Mouse (Mus musculus): ENCODE data around the gene Tomm22. TPM values are rescaled to one million over a fixed set of nuclear protein-coding genes. Genes with fewer than 3 reads are reported as not detected.

Gene Tomm22
- polyA plus RNA-seq, 1 experiment from 2014 or later = 251 TPM

GRCm38 (mm10) chr15:79683707-79684465, 13.2 kb downstream of the Tomm22 start:
- peak overlapping the region; percentile 88 for H3K4me2 ChIP-seq (ENCODE audit: low read length)
- H3K4me3 ChIP-seq (ENCODE audit: low read length) = peak overlapping the region; percentile 68; the same call in 1 of the 2 replicates
- H3K9me3 ChIP-seq (ENCODE audit: control insufficient read depth, low read length) = no peaks in the 10 kb centered on the region
- no peaks in the 10 kb centered on the region for H3K36me3 ChIP-seq (ENCODE audit: control insufficient read depth, insufficient read depth, low read length)
- H3K27me3 ChIP-seq (replicated peaks; ENCODE audit: control insufficient read depth, insufficient read depth, low read length) = no peaks in the 10 kb centered on the region
- 77% methylated on average over 19 of the region's 19 CpGs for WGBS
- no peak for ATAC-seq
- peaks cover 50% of the 10 kb centered on the region for H3K4me1 ChIP-seq (ENCODE audit: control insufficient read depth, insufficient read depth, low read depth, low read length)
- peak overlapping the region; percentile 93; the same call in 1 of the 2 replicates for H3K9ac ChIP-seq (ENCODE audit: low read depth, low read length)
- no peak overlapping the region for H3K27ac ChIP-seq (ENCODE audit: low read depth, low read length)

GRCm38 (mm10) chr15:79684616-79685015, 14.0 kb downstream of the Tomm22 start:
- no peaks in the 10 kb centered on the region for H3K9me3 ChIP-seq (ENCODE audit: control insufficient read depth, low read length)
- no peak overlapping the region for H3K27ac ChIP-seq (ENCODE audit: low read depth, low read length)
- WGBS = 75% methylated on average over 6 of the region's 6 CpGs
- ATAC-seq = no peak
- peak overlapping the region; percentile 93 for H3K9ac ChIP-seq (ENCODE audit: low read depth, low read length)
- H3K4me2 ChIP-seq (ENCODE audit: low read length) = peak overlapping the region; percentile 88
- no peaks in the 10 kb centered on the region for H3K27me3 ChIP-seq (replicated peaks; ENCODE audit: control insufficient read depth, insufficient read depth, low read length)
- H3K4me3 ChIP-seq (ENCODE audit: low read length) = peak overlapping the region; percentile 68
- H3K4me1 ChIP-seq (ENCODE audit: control insufficient read depth, insufficient read depth, low read depth, low read length) = peaks cover 51% of the 10 kb centered on the region
- no peaks in the 10 kb centered on the region for H3K36me3 ChIP-seq (ENCODE audit: control insufficient read depth, insufficient read depth, low read length)

- peaks cover 55% of the 10 kb centered on the region for H3K4me1 ChIP-seq (ENCODE audit: control insufficient read depth, insufficient read depth, low read depth, low read length)
- peak overlapping the region; percentile 93 for H3K9ac ChIP-seq (ENCODE audit: low read depth, low read length)
- no peak overlapping the region for H3K27ac ChIP-seq (ENCODE audit: low read depth, low read length)
- H3K9me3 ChIP-seq (ENCODE audit: control insufficient read depth, low read length) = no peaks in the 10 kb centered on the region
- 50% methylated on average over 6 of the region's 6 CpGs for WGBS
- no peak for ATAC-seq
- no peaks in the 10 kb centered on the region for H3K36me3 ChIP-seq (ENCODE audit: control insufficient read depth, insufficient read depth, low read length)
- H3K27me3 ChIP-seq (replicated peaks; ENCODE audit: control insufficient read depth, insufficient read depth, low read length) = no peaks in the 10 kb centered on the region
- H3K4me2 ChIP-seq (ENCODE audit: low read length) = peak overlapping the region; percentile 88
- H3K4me3 ChIP-seq (ENCODE audit: low read length) = peak overlapping the region; percentile 68
Measured at GRCm38 (mm10) chr15:79685141-79685641, 14.5 kb downstream of the Tomm22 start.

- peak overlapping the region; percentile 68 for H3K4me3 ChIP-seq (ENCODE audit: low read length)
- peak overlapping the region; percentile 93 for H3K9ac ChIP-seq (ENCODE audit: low read depth, low read length)
- H3K4me1 ChIP-seq (ENCODE audit: control insufficient read depth, insufficient read depth, low read depth, low read length) = peaks cover 51% of the 10 kb centered on the region
- no peaks in the 10 kb centered on the region for H3K36me3 ChIP-seq (ENCODE audit: control insufficient read depth, insufficient read depth, low read length)
- WGBS = 12% methylated on average over 15 of the region's 15 CpGs
- H3K4me2 ChIP-seq (ENCODE audit: low read length) = peak overlapping the region; percentile 88
- H3K27ac ChIP-seq (ENCODE audit: low read depth, low read length) = no peak overlapping the region
- ATAC-seq = no peak
- no peaks in the 10 kb centered on the region for H3K27me3 ChIP-seq (replicated peaks; ENCODE audit: control insufficient read depth, insufficient read depth, low read length)
- no peaks in the 10 kb centered on the region for H3K9me3 ChIP-seq (ENCODE audit: control insufficient read depth, low read length)
Measured at GRCm38 (mm10) chr15:79686046-79686869, 15.6 kb downstream of the Tomm22 start.

- H3K27me3 ChIP-seq (replicated peaks; ENCODE audit: control insufficient read depth, insufficient read depth, low read length) = no peaks in the 10 kb centered on the region
- H3K9me3 ChIP-seq (ENCODE audit: control insufficient read depth, low read length) = no peaks in the 10 kb centered on the region
- no peak for ATAC-seq
- peaks cover 56% of the 10 kb centered on the region for H3K4me1 ChIP-seq (ENCODE audit: control insufficient read depth, insufficient read depth, low read depth, low read length)
- H3K27ac ChIP-seq (ENCODE audit: low read depth, low read length) = peak overlapping the region; percentile 95
- peak overlapping the region; percentile 88 for H3K4me2 ChIP-seq (ENCODE audit: low read length)
- H3K9ac ChIP-seq (ENCODE audit: low read depth, low read length) = peak overlapping the region; percentile 93
- no peaks in the 10 kb centered on the region for H3K36me3 ChIP-seq (ENCODE audit: control insufficient read depth, insufficient read depth, low read length)
- WGBS = under 1% methylated on average over 28 of the region's 33 CpGs
- peak overlapping the region; percentile 68 for H3K4me3 ChIP-seq (ENCODE audit: low read length)
Measured at GRCm38 (mm10) chr15:79687175-79687574, 16.5 kb downstream of the Tomm22 start.

- H3K4me2 ChIP-seq (ENCODE audit: low read length) = peak within 1 kb of the TSS; percentile 88
- WGBS = under 1% methylated on average over 55 of the region's 72 CpGs
- peak within 1 kb of the TSS; percentile 68 for H3K4me3 ChIP-seq (ENCODE audit: low read length)
- peak within 1 kb of the TSS; percentile 95 for H3K27ac ChIP-seq (ENCODE audit: low read depth, low read length)
- H3K9me3 ChIP-seq (ENCODE audit: control insufficient read depth, low read length) = no peaks in the 10 kb centered on the region
- H3K36me3 ChIP-seq (ENCODE audit: control insufficient read depth, insufficient read depth, low read length) = no peaks in the 10 kb centered on the region
- H3K9ac ChIP-seq (ENCODE audit: low read depth, low read length) = peak within 1 kb of the TSS; percentile 93
- peak; percentile 62 for ATAC-seq
- H3K4me1 ChIP-seq (ENCODE audit: control insufficient read depth, insufficient read depth, low read depth, low read length) = peaks cover 60% of the 10 kb centered on the region
- no peaks in the 10 kb centered on the region for H3K27me3 ChIP-seq (replicated peaks; ENCODE audit: control insufficient read depth, insufficient read depth, low read length)
Measured at GRCm38 (mm10) chr15:79687646-79688267, 17.1 kb downstream of the Tomm22 start, which contains the start of gene Josd1. Josd1 (minus strand) TSS chr15:79687919.

GRCm38 (mm10) chr15:79688268-79688956, 17.8 kb downstream of the Tomm22 start:
- no peaks in the 10 kb centered on the region for H3K9me3 ChIP-seq (ENCODE audit: control insufficient read depth, low read length)
- WGBS = 6% methylated on average over 8 of the region's 8 CpGs
- H3K27ac ChIP-seq (ENCODE audit: low read depth, low read length) = peak overlapping the region; percentile 95
- no peaks in the 10 kb centered on the region for H3K27me3 ChIP-seq (replicated peaks; ENCODE audit: control insufficient read depth, insufficient read depth, low read length)
- H3K4me1 ChIP-seq (ENCODE audit: control insufficient read depth, insufficient read depth, low read depth, low read length) = peaks cover 54% of the 10 kb centered on the region
- H3K9ac ChIP-seq (ENCODE audit: low read depth, low read length) = peak overlapping the region; percentile 93
- ATAC-seq = no peak
- peak overlapping the region; percentile 88 for H3K4me2 ChIP-seq (ENCODE audit: low read length)
- peak overlapping the region; percentile 68 for H3K4me3 ChIP-seq (ENCODE audit: low read length)
- no peaks in the 10 kb centered on the region for H3K36me3 ChIP-seq (ENCODE audit: control insufficient read depth, insufficient read depth, low read length)

GRCm38 (mm10) chr15:79689662-79690425, 19.2 kb downstream of the Tomm22 start:
- no peak for ATAC-seq
- Histone ChIP-seq H3K27ac (ENCODE audit: low read depth, low read length) (peak overlapping the region; percentile 49), H3K4me3 (ENCODE audit: low read length) (peak overlapping the region; percentile 94), H3K36me3 (ENCODE audit: control insufficient read depth, insufficient read depth, low read length) (no peaks in the 10 kb centered on the region), H3K27me3 (replicated peaks; ENCODE audit: control insufficient read depth, insufficient read depth, low read length) (no peaks in the 10 kb centered on the region), H3K9me3 (ENCODE audit: control insufficient read depth, low read length) (no peaks in the 10 kb centered on the region), H3K9ac (ENCODE audit: low read depth, low read length) (peak overlapping the region; percentile 45; the same call in 1 of the 2 replicates), H3K4me1 (ENCODE audit: control insufficient read depth, insufficient read depth, low read depth, low read length) (peaks cover 40% of the 10 kb centered on the region), H3K4me2 (ENCODE audit: low read length) (peak overlapping the region; percentile 79)
- 14% methylated on average over 24 of the region's 24 CpGs for WGBS

All from hindbrain, embryonic 16.5 days (tissue).